Mouse (Mus musculus) layer of hippocampus, adult 18-20 months (tissue): ENCODE measurements at regions not wholly inside any gene's neighbourhood (a gene's known extent, or its start where the extent isn't known, plus 50 kb on each side); places are given as distances from the start of the nearest gene placed in this dataset.

ENCODE experiments used
- DNase-seq, 2 experiments: peaks; one replicate each; pipeline ENCODE4 v3.0.0; 2022; ENCODE audit warnings: low spot score in 2 of 2

GRCm38 (mm10) chr1:181299075-181299665 lies 53.3 kb upstream of the Cnih3 start:
- no peak for DNase-seq

- no peak for DNase-seq
These were observed 52.6 kb upstream of the Cnih3 start for GRCm38 (mm10) chr1:181299826-181300225.

- DNase-seq: no peak
These were observed 50.3 kb upstream of the Cnih3 start for GRCm38 (mm10) chr1:181302151-181302550.
